Mouse (Mus musculus): ENCODE measurements around the gene Tcf7l1. TPM values are rescaled to one million over a fixed set of nuclear protein-coding genes. Genes with fewer than 3 reads are reported as not detected.

Gene Tcf7l1
- polyA plus RNA-seq, 1 experiment from 2014 or later, result 5.2 TPM

DNA sequence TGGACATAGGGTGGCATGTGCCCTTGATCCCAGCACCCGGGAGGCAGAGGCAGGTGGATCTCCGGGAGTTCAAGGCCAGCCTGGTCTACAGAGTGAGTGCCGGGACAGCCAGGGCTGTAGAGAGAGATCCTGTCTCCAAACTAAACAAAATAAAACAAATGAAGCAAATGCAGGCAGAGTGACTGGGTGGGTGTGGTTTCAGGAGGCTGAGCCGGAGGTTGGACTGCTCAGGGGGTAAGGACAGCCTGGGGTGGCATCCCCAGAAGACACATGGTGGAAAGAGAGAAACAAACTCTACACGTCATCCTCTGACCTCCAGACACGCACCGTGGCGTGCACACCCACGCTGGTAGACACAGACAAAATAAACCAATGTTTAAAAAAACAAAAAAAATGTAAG lies 24.4 kb upstream of the Tcf7l1 start:
- Histone ChIP-seq H3K9me3 (ENCODE audit: control insufficient read depth, low read length) (no peaks in the 10 kb centered on the region), H3K4me2 (ENCODE audit: low read depth, low read length) (no peak overlapping the region), H3K9ac (replicated peaks; ENCODE audit: low read depth, low read length) (no peak overlapping the region), H3K4me3 (ENCODE audit: low read depth, low read length) (no peak overlapping the region), H3K27me3 (ENCODE audit: control insufficient read depth, insufficient read depth, low read length) (no peaks in the 10 kb centered on the region), H3K36me3 (ENCODE audit: control insufficient read depth, insufficient read depth, low read length) (no peaks in the 10 kb centered on the region), H3K27ac (ENCODE audit: low read depth, low read length) (no peak overlapping the region), H3K4me1 (ENCODE audit: control insufficient read depth, insufficient read depth, low read length) (no peaks in the 10 kb centered on the region)
- no peak for ATAC-seq (ENCODE audit: low read depth)
- WGBS, result 78% methylated on average over 9 of the region's 9 CpGs

DNA sequence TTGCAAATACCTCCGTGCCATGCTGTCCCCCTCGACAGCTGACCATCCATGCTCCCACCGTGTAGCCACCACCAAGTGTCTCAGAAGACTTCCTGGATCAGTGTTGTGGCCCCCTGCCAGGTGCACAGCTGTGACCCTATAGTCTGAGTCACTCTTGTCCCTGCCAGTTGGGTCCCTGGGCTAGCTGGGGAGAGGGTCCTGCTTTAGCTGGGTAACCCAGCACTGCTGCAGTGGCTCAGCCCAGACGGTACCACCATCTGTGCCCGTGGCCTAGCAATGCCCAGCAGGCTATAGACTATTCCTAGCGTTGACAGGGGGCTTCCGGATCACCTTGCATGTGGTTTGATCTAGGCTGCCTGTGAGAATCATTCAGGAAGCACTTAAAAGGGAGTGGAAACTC lies 21.2 kb upstream of the Tcf7l1 start:
- Histone ChIP-seq H3K9ac (replicated peaks; ENCODE audit: low read depth, low read length) (no peak overlapping the region), H3K27ac (ENCODE audit: low read depth, low read length) (no peak overlapping the region), H3K27me3 (ENCODE audit: control insufficient read depth, insufficient read depth, low read length) (no peaks in the 10 kb centered on the region), H3K36me3 (ENCODE audit: control insufficient read depth, insufficient read depth, low read length) (no peaks in the 10 kb centered on the region), H3K4me3 (ENCODE audit: low read depth, low read length) (no peak overlapping the region), H3K4me1 (ENCODE audit: control insufficient read depth, insufficient read depth, low read length) (no peaks in the 10 kb centered on the region), H3K4me2 (ENCODE audit: low read depth, low read length) (no peak overlapping the region), H3K9me3 (ENCODE audit: control insufficient read depth, low read length) (no peaks in the 10 kb centered on the region)
- WGBS, result 70% methylated on average over 7 of the region's 7 CpGs
- ATAC-seq (ENCODE audit: low read depth), result no peak

DNA sequence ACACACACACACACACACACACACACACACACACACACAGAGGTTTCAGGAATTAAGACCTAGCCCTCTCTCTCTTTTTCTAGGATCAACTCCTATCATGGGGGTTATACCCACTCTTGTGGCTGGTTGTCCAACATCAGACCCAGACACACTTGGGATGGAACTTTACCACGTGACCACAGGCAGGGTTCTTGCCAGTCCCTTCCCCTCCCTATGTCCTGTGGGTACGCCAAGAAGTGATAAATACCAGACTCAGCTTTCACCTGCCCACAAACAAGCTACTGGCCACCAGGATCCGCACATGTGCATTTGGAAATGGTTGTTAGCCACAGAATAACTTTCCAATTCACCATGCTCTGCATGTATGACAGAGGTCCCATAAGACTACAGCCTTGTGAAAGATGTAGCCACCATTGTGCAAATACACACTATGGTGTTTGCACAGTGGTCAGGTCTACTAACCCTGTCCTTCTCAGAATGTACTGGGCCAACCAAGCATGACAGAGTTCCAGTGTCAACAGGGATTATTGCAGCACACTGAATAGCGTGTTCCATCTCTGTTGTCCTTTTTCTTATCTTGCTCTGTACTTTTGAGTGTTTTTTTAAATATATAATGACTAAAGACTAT lies 20.6 kb upstream of the Tcf7l1 start:
- Histone ChIP-seq H3K9me3 (ENCODE audit: control insufficient read depth, low read length) (no peaks in the 10 kb centered on the region), H3K36me3 (ENCODE audit: control insufficient read depth, insufficient read depth, low read length) (no peaks in the 10 kb centered on the region), H3K4me2 (ENCODE audit: low read depth, low read length) (no peak overlapping the region), H3K27me3 (ENCODE audit: control insufficient read depth, insufficient read depth, low read length) (no peaks in the 10 kb centered on the region), H3K4me1 (ENCODE audit: control insufficient read depth, insufficient read depth, low read length) (no peaks in the 10 kb centered on the region), H3K4me3 (ENCODE audit: low read depth, low read length) (no peak overlapping the region), H3K27ac (ENCODE audit: low read depth, low read length) (no peak overlapping the region), H3K9ac (replicated peaks; ENCODE audit: low read depth, low read length) (no peak overlapping the region)
- 80% methylated on average over 4 of the region's 4 CpGs for WGBS
- no peak for ATAC-seq (ENCODE audit: low read depth)

DNA sequence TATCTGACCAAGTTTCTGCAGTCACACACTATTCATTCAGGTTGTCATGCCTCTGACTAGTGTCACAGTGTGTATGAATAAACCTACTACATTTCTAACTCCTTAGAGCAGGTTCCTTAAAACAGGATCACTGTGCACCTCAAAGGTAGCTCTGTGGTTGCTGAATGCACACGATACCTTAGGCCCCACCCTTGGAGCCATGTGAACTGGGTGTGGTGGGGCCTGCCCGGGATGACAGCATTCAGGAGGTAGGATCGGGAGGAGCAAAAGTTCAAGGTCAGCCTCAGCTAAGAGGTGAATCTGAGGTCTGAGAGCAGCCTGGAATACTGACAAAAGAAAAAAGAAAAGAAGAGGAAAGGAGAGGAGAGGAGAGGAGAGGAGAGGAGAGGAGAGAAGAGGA lies 19.3 kb upstream of the Tcf7l1 start:
- Histone ChIP-seq H3K4me3 (ENCODE audit: low read depth, low read length) (no peak overlapping the region), H3K4me2 (ENCODE audit: low read depth, low read length) (no peak overlapping the region), H3K9me3 (ENCODE audit: control insufficient read depth, low read length) (no peaks in the 10 kb centered on the region), H3K9ac (replicated peaks; ENCODE audit: low read depth, low read length) (no peak overlapping the region), H3K27ac (ENCODE audit: low read depth, low read length) (no peak overlapping the region), H3K4me1 (ENCODE audit: control insufficient read depth, insufficient read depth, low read length) (no peaks in the 10 kb centered on the region), H3K27me3 (ENCODE audit: control insufficient read depth, insufficient read depth, low read length) (no peaks in the 10 kb centered on the region), H3K36me3 (ENCODE audit: control insufficient read depth, insufficient read depth, low read length) (no peaks in the 10 kb centered on the region)
- 78% methylated on average over 3 of the region's 3 CpGs for WGBS
- no peak for ATAC-seq (ENCODE audit: low read depth)

DNA sequence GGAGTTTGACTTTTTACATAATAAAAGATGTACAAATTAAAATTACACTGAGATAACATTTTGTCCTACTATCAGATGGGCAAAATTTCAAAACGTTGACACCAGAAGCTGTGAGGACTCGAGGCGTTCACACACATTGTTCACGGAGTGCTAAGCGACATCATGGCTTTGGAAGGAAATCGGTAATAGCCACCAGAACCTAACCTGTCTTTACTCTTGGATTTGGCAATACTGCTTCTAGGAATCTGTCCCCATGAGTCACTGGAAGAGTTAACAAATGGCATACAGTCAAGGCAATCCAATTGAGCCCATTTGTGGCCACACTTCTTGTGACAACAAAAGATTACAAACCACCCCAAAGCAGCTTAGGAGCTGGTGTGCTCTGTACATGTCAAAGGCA lies 14.6 kb upstream of the Tcf7l1 start:
- 92% methylated on average over 6 of the region's 6 CpGs for WGBS
- no peak overlapping the region for H3K4me3 ChIP-seq (ENCODE audit: low read depth, low read length)

DNA sequence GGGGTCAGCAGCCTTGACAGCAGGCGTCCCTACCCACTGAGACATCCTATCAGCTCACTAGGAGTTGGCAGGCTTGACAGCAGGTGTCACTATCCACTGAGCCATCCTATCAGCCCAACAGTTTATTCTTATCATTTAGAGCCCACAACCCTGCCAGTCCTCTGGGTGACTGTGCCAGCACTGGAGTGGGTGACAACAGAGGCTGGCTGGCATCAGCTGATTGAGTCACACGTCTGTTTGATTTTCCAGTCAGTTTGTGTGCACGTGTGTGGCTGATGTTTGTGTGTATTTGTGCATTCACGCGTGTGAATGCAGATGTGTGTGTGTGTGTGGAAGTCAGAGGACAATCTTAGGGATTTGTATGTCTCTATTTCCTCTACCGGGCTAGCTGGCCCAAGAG lies 13.1 kb upstream of the Tcf7l1 start:
- Histone ChIP-seq H3K27ac (ENCODE audit: low read depth, low read length) (no peak overlapping the region), H3K4me3 (ENCODE audit: low read depth, low read length) (no peak overlapping the region), H3K27me3 (ENCODE audit: control insufficient read depth, insufficient read depth, low read length) (no peaks in the 10 kb centered on the region), H3K9ac (replicated peaks; ENCODE audit: low read depth, low read length) (no peak overlapping the region), H3K4me2 (ENCODE audit: low read depth, low read length) (no peak overlapping the region), H3K36me3 (ENCODE audit: control insufficient read depth, insufficient read depth, low read length) (no peaks in the 10 kb centered on the region), H3K4me1 (ENCODE audit: control insufficient read depth, insufficient read depth, low read length) (no peaks in the 10 kb centered on the region), H3K9me3 (ENCODE audit: control insufficient read depth, low read length) (no peaks in the 10 kb centered on the region)
- ATAC-seq (ENCODE audit: low read depth), result no peak
- 89% methylated on average over 6 of the region's 6 CpGs for WGBS

More for the DNA sequence above, 14.6 kb upstream of the Tcf7l1 start:
- H3K9me3 ChIP-seq (ENCODE audit: control insufficient read depth, low read length), result no peaks in the 10 kb centered on the region
- no peak overlapping the region for H3K27ac ChIP-seq (ENCODE audit: low read depth, low read length)
- H3K36me3 ChIP-seq (ENCODE audit: control insufficient read depth, insufficient read depth, low read length), result no peaks in the 10 kb centered on the region
- H3K4me2 ChIP-seq (ENCODE audit: low read depth, low read length), result no peak overlapping the region
- H3K4me1 ChIP-seq (ENCODE audit: control insufficient read depth, insufficient read depth, low read length), result no peaks in the 10 kb centered on the region
- no peak overlapping the region for H3K9ac ChIP-seq (replicated peaks; ENCODE audit: low read depth, low read length)
- no peaks in the 10 kb centered on the region for H3K27me3 ChIP-seq (ENCODE audit: control insufficient read depth, insufficient read depth, low read length)
- no peak for ATAC-seq (ENCODE audit: low read depth)

DNA sequence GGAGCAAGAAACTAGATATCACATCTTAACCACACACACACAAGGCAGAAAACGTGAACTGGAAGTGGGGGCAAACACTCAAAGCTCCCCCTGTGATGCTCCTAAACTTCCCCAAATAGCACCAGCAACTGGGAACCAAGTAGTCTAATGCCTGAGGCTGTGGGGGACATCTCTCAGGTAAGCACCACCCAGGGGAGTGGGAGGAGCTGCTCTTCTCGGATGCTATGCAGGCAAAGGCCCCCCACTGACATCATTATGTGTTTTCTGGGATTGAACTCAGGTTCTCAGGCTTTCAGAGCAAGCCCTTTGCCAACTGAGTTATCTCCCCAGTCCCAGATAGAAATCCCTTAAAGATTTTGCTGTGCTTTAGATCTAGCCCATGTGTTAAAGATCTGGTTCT lies 11.6 kb upstream of the Tcf7l1 start:
- no peaks in the 10 kb centered on the region for H3K9me3 ChIP-seq (ENCODE audit: control insufficient read depth, low read length)
- no peak overlapping the region for H3K9ac ChIP-seq (replicated peaks; ENCODE audit: low read depth, low read length)
- no peak overlapping the region for H3K27ac ChIP-seq (ENCODE audit: low read depth, low read length)
- H3K36me3 ChIP-seq (ENCODE audit: control insufficient read depth, insufficient read depth, low read length), result no peaks in the 10 kb centered on the region
- no peaks in the 10 kb centered on the region for H3K27me3 ChIP-seq (ENCODE audit: control insufficient read depth, insufficient read depth, low read length)
- H3K4me1 ChIP-seq (ENCODE audit: control insufficient read depth, insufficient read depth, low read length), result no peaks in the 10 kb centered on the region
- 41% methylated on average over 2 of the region's 2 CpGs for WGBS
- no peak overlapping the region for H3K4me2 ChIP-seq (ENCODE audit: low read depth, low read length)
- no peak overlapping the region for H3K4me3 ChIP-seq (ENCODE audit: low read depth, low read length)
- no peak for ATAC-seq (ENCODE audit: low read depth)

DNA sequence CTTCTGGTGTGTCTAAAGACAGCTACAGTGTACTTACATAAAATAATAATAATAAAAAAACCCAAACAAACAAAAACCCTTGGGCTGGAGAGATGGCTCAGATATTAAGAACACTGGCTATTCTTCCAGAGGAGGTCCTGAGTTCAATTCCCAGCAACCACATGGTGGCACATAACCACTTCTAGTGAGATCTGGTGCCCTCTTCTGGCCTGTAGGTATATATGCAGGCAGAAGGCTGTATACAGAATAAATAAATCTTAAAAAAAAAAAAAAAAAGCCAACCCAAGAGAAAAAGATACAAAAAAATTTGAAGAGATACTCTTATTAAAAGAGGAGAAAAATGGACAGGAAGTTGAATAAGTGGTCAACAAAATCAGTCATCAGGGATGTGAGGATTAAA lies 8.7 kb upstream of the Tcf7l1 start:
- no peaks in the 10 kb centered on the region for H3K36me3 ChIP-seq (ENCODE audit: control insufficient read depth, insufficient read depth, low read length)
- no peaks in the 10 kb centered on the region for H3K27me3 ChIP-seq (ENCODE audit: control insufficient read depth, insufficient read depth, low read length)
- no peak overlapping the region for H3K4me3 ChIP-seq (ENCODE audit: low read depth, low read length)
- H3K27ac ChIP-seq (ENCODE audit: low read depth, low read length), result no peak overlapping the region
- no peaks in the 10 kb centered on the region for H3K4me1 ChIP-seq (ENCODE audit: control insufficient read depth, insufficient read depth, low read length)
- no peak for ATAC-seq (ENCODE audit: low read depth)
- H3K4me2 ChIP-seq (ENCODE audit: low read depth, low read length), result no peak overlapping the region
- H3K9ac ChIP-seq (replicated peaks; ENCODE audit: low read depth, low read length), result no peak overlapping the region
- H3K9me3 ChIP-seq (ENCODE audit: control insufficient read depth, low read length), result no peaks in the 10 kb centered on the region

DNA sequence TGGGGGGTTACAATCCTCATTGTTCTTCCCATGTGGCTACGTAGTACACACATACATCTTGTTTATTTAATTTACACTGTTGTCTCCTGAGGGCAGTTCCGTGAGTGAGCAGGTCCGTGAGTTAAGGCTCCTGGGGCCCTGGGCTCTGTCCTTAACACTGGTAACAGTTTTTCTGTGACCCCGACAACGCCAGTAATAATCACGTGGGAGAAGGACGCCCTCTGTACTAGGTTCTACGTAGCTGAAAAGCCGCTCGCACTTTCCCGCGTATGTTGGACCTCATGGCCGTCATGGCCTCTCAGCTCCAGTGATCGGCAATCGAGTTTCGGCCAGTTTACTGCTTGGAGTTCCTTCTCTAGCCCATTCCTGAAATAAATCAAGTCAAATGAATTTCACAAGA lies 6.4 kb upstream of the Tcf7l1 start:
- no peaks in the 10 kb centered on the region; the same call in 1 of the 2 replicates for H3K27me3 ChIP-seq (ENCODE audit: control insufficient read depth, insufficient read depth, low read length)
- no peaks in the 10 kb centered on the region for H3K4me1 ChIP-seq (ENCODE audit: control insufficient read depth, insufficient read depth, low read length)
- H3K4me2 ChIP-seq (ENCODE audit: low read depth, low read length), result no peak overlapping the region
- WGBS, result 44% methylated on average over 16 of the region's 16 CpGs
- H3K9ac ChIP-seq (replicated peaks; ENCODE audit: low read depth, low read length), result no peak overlapping the region
- H3K9me3 ChIP-seq (ENCODE audit: control insufficient read depth, low read length), result no peaks in the 10 kb centered on the region
- H3K27ac ChIP-seq (ENCODE audit: low read depth, low read length), result no peak overlapping the region
- no peaks in the 10 kb centered on the region for H3K36me3 ChIP-seq (ENCODE audit: control insufficient read depth, insufficient read depth, low read length)
- no peak for ATAC-seq (ENCODE audit: low read depth)
- H3K4me3 ChIP-seq (ENCODE audit: low read depth, low read length), result no peak overlapping the region
